10 mouse cellular contexts compared by ENCODE assay signal in genomic region chrX:12858757-12859156, GRCm38 (mm10).
A peak's percentile ranks its signal among the peaks of the same experiment; 100 is the strongest.
DNase-seq lines count a peak whose midpoint lies in the region; ATAC-seq and TF ChIP-seq lines count a peak whose summit lies in the region.
"Had no signal": no experiment of that assay in that cellular context is flagged by ENCODE, and none has a peak within 500 bp of the region (broad histone marks: within the 10 kb centered on the region; RNA-seq: fewer than 3 reads in every experiment).

No protein-coding gene starts in this region.

- no peak for TF ChIP-seq CTCF in heart, adult 2 months (IDR thresholded peaks at IDR 0.05)
- TF ChIP-seq CTCF in intestine, postnatal 0 days (IDR thresholded peaks at IDR 0.05; ENCODE audit: low read depth) = no peak
- TF ChIP-seq CTCF in stomach, postnatal 0 days (IDR thresholded peaks at IDR 0.05; ENCODE audit: low read depth) = no peak

- no peaks in the 10 kb centered on the region for H3K79me2 ChIP-seq in heart, adult 2 months (replicated peaks; ENCODE audit: control insufficient read depth, insufficient read depth, low read length)

- no peak for DNase-seq in heart, adult 2 months
- DNase-seq in neural tube, embryonic 10.5 days (ENCODE audit: extremely low spot score, low spot score) = no peak
- no peak for DNase-seq in stomach, postnatal 0 days (ENCODE audit: low spot score)
- DNase-seq in thymus, postnatal 14 days = no peak
- DNase-seq in lung, postnatal 10 days = no peak
- DNase-seq: kidney, postnatal 36 days had no signal

- H3K27ac ChIP-seq in heart, embryonic 12.5 days (ENCODE audit: poor library complexity, severe bottlenecking) = peak overlapping the region; percentile 54; the same call in 1 of the 2 replicates
- no peak overlapping the region for H3K27ac ChIP-seq in heart, adult 2 months
- no peak overlapping the region for H3K27ac ChIP-seq in neural tube, embryonic 12.5 days
- peak overlapping the region; percentile 88; the same call in 1 of the 2 replicates for H3K27ac ChIP-seq in intestine, postnatal 0 days (ENCODE audit: low read depth, low read length)
- no peak overlapping the region for H3K27ac ChIP-seq in stomach, postnatal 0 days (replicated peaks)

- no peaks in the 10 kb centered on the region for H3K36me3 ChIP-seq in heart, embryonic 12.5 days
- no peaks in the 10 kb centered on the region; the same call in 1 of the 2 replicates for H3K36me3 ChIP-seq in heart, adult 2 months (ENCODE audit: control insufficient read depth, insufficient read depth, low read length)
- no peaks in the 10 kb centered on the region for H3K36me3 ChIP-seq in neural tube, embryonic 12.5 days
- no peaks in the 10 kb centered on the region for H3K36me3 ChIP-seq in intestine, postnatal 0 days (ENCODE audit: control insufficient read depth, insufficient read depth)
- H3K36me3 ChIP-seq in stomach, postnatal 0 days (ENCODE audit: control insufficient read depth, insufficient read depth, low read length) = no peaks in the 10 kb centered on the region

- H3K4me2 ChIP-seq in heart, embryonic 12.5 days = no peak overlapping the region; the same call in 1 of the 2 replicates
- no peak overlapping the region for H3K4me2 ChIP-seq in neural tube, embryonic 12.5 days (replicated peaks)
- H3K4me2 ChIP-seq in intestine, postnatal 0 days (replicated peaks; ENCODE audit: low read depth) = peak overlapping the region; percentile 59; the same call in 1 of the 2 replicates
- H3K4me2 ChIP-seq in stomach, postnatal 0 days (replicated peaks; ENCODE audit: low read depth) = peak overlapping the region; percentile 49; the same call in 1 of the 2 replicates

- peak; percentile 23; the same call in 1 of the 2 replicates for ATAC-seq in heart, embryonic 12.5 days (ENCODE audit: insufficient number of reproducible peaks, low FRiP score)
- peak; percentile 19; the same call in 1 of the 2 replicates for ATAC-seq in neural tube, embryonic 12.5 days (ENCODE audit: low FRiP score, low read depth)
- peak; percentile 63 for ATAC-seq in intestine, postnatal 0 days
- ATAC-seq in stomach, postnatal 0 days (ENCODE audit: low FRiP score, low TSS enrichment) = no peak
- ATAC-seq: Patski had no signal

- intact Hi-C loops in heart, adult 2 months (cut with DNase I) = loop anchor here (10.0 kb wide), 1 partner anchor 314 kb away; no protein-coding TSS in a partner anchor

- 40% methylated on average over 2 of the region's 2 CpGs for WGBS in heart, embryonic 12.5 days
- 58% methylated on average over 2 of the region's 2 CpGs for WGBS in heart, adult 2 months
- 69% methylated on average over 2 of the region's 2 CpGs for WGBS in neural tube, embryonic 12.5 days
- WGBS in intestine, postnatal 0 days = 63% methylated on average over 2 of the region's 2 CpGs
- 57% methylated on average over 2 of the region's 2 CpGs for WGBS in stomach, postnatal 0 days

- H3K9ac ChIP-seq in heart, embryonic 12.5 days = no peak overlapping the region
- H3K9ac ChIP-seq in heart, adult 2 months (ENCODE audit: low read depth, low read length) = no peak overlapping the region
- no peak overlapping the region for H3K9ac ChIP-seq in neural tube, embryonic 12.5 days
- H3K9ac ChIP-seq in intestine, postnatal 0 days (ENCODE audit: low read depth, low read length) = no peak overlapping the region
- no peak overlapping the region for H3K9ac ChIP-seq in stomach, postnatal 0 days (ENCODE audit: low read length)

- H3K9me3 ChIP-seq in heart, embryonic 12.5 days (replicated peaks) = no peaks in the 10 kb centered on the region
- no peaks in the 10 kb centered on the region for H3K9me3 ChIP-seq in neural tube, embryonic 12.5 days
- H3K9me3 ChIP-seq in intestine, postnatal 0 days (ENCODE audit: control insufficient read depth) = no peaks in the 10 kb centered on the region
- H3K9me3 ChIP-seq in stomach, postnatal 0 days (ENCODE audit: control insufficient read depth, low read length) = no peaks in the 10 kb centered on the region

- H3K4me1 ChIP-seq in heart, embryonic 12.5 days (replicated peaks) = peaks cover 17% of the 10 kb centered on the region
- peaks cover 2% of the 10 kb centered on the region for H3K4me1 ChIP-seq in heart, adult 2 months (ENCODE audit: control insufficient read depth, insufficient read depth, low read length)
- no peaks in the 10 kb centered on the region for H3K4me1 ChIP-seq in neural tube, embryonic 12.5 days
- no peaks in the 10 kb centered on the region for H3K4me1 ChIP-seq in intestine, postnatal 0 days (replicated peaks; ENCODE audit: control insufficient read depth, insufficient read depth, low read length)
- no peaks in the 10 kb centered on the region for H3K4me1 ChIP-seq in stomach, postnatal 0 days (replicated peaks; ENCODE audit: control insufficient read depth, insufficient read depth)

- no peak for TF ChIP-seq POLR2A in heart, adult 2 months (IDR thresholded peaks at IDR 0.05; ENCODE audit: insufficient read depth, low read depth, low read length)

- TF ChIP-seq EP300 in heart, adult 2 months (IDR thresholded peaks at IDR 0.05; ENCODE audit: insufficient read depth, low read depth, low read length) = no peak
- no peak for TF ChIP-seq EP300 in stomach, postnatal 0 days (optimal IDR thresholded peaks at IDR 0.05)

- H3K4me3 ChIP-seq in heart, embryonic 12.5 days = no peak overlapping the region
- H3K4me3 ChIP-seq in heart, adult 2 months = no peak overlapping the region
- no peak overlapping the region for H3K4me3 ChIP-seq in neural tube, embryonic 12.5 days
- no peak overlapping the region for H3K4me3 ChIP-seq in intestine, postnatal 0 days (ENCODE audit: low read depth, low read length)
- no peak overlapping the region for H3K4me3 ChIP-seq in stomach, postnatal 0 days (ENCODE audit: low read depth, low read length)

- H3K27me3 ChIP-seq in heart, embryonic 12.5 days (replicated peaks) = no peaks in the 10 kb centered on the region
- H3K27me3 ChIP-seq in heart, adult 2 months (ENCODE audit: control insufficient read depth, insufficient read depth, low read length) = no peaks in the 10 kb centered on the region
- H3K27me3 ChIP-seq in neural tube, embryonic 12.5 days (replicated peaks) = no peaks in the 10 kb centered on the region
- H3K27me3 ChIP-seq in intestine, postnatal 0 days (replicated peaks; ENCODE audit: control insufficient read depth, insufficient read depth, low read length) = no peaks in the 10 kb centered on the region
- H3K27me3 ChIP-seq in stomach, postnatal 0 days (ENCODE audit: control insufficient read depth, insufficient read depth, low read length) = no peaks in the 10 kb centered on the region
- H3K27me3 ChIP-seq: Patski had no signal

Comparison
In these comparisons a context has a peak if more than half of its experiments do, and no peak if none do; other contexts are left out.
1. H3K27ac ChIP-seq: peak in heart, embryonic 12.5 days (single experiment) and intestine, postnatal 0 days (single experiment); none in heart, adult 2 months (single experiment), neural tube, embryonic 12.5 days (single experiment) and stomach, postnatal 0 days (single experiment).
2. H3K4me2 ChIP-seq: peak in intestine, postnatal 0 days (single experiment) and stomach, postnatal 0 days (single experiment); none in heart, embryonic 12.5 days (single experiment) and neural tube, embryonic 12.5 days (single experiment).